Mouse (Mus musculus): ENCODE results near the gene Rabl6.
"Not testable (repeated sequence)": the region's sequence is repeated elsewhere in the genome, so short reads cannot be mapped to it uniquely, and the experiment has no call there.

The Rabl6 gene

GRCm38 (mm10) chr2:25576028-25576850 lies 32.1 kb downstream of the Rabl6 start:
- in situ Hi-C loops (cut with MboI, MseI): no loop called here

GRCm38 (mm10) chr2:25575432-25576027 lies 32.8 kb downstream of the Rabl6 start:
- in situ Hi-C loops (cut with MboI, MseI): no loop called here

GRCm38 (mm10) chr2:25574579-25575431 lies 33.5 kb downstream of the Rabl6 start, which contains the start of the genes Mamdc4 and Phpt1:
TSS of gene Mamdc4 (minus strand) at chr2:25574845.
TSS of gene Phpt1 (minus strand) at chr2:25575224.
- in situ Hi-C loops (cut with MboI, MseI): no loop called here

- in situ Hi-C loops (cut with MboI, MseI): no loop called here
These were observed 34.2 kb downstream of the Rabl6 start for GRCm38 (mm10) chr2:25574136-25574535.

- in situ Hi-C loops (cut with MboI, MseI): no loop called here
These were observed 35.3 kb downstream of the Rabl6 start for GRCm38 (mm10) chr2:25573068-25573467.

- in situ Hi-C loops (cut with MboI, MseI): no loop called here
These were observed 37.1 kb downstream of the Rabl6 start for GRCm38 (mm10) chr2:25571221-25571620.

- in situ Hi-C loops (cut with MboI, MseI): no loop called here
These were observed 39.0 kb downstream of the Rabl6 start for GRCm38 (mm10) chr2:25569323-25569722.

GRCm38 (mm10) chr2:25568473-25569019 lies 39.8 kb downstream of the Rabl6 start:
- in situ Hi-C loops (cut with MboI, MseI): no loop called here

GRCm38 (mm10) chr2:25566558-25566957 lies 41.8 kb downstream of the Rabl6 start:
- in situ Hi-C loops (cut with MboI, MseI): no loop called here

GRCm38 (mm10) chr2:25565741-25566140 lies 42.6 kb downstream of the Rabl6 start:
- in situ Hi-C loops (cut with MboI, MseI): no loop called here

GRCm38 (mm10) chr2:25561946-25562345 lies 46.4 kb downstream of the Rabl6 start:
- in situ Hi-C loops (cut with MboI, MseI): no loop called here

GRCm38 (mm10) chr2:25560551-25560950 lies 47.8 kb downstream of the Rabl6 start:
- in situ Hi-C loops (cut with MboI, MseI): no loop called here

GRCm38 (mm10) chr2:25558774-25559173 lies 49.5 kb downstream of the Rabl6 start:
- in situ Hi-C loops (cut with MboI, MseI): no loop called here

GRCm38 (mm10) chr2:25557964-25558360 lies 50.4 kb downstream of the Rabl6 start:
- in situ Hi-C loops (cut with MboI, MseI): no loop called here

- in situ Hi-C loops (cut with MboI, MseI): no loop called here
These were observed 50.9 kb downstream of the Rabl6 start, which contains the start of gene Edf1 for GRCm38 (mm10) chr2:25557221-25557963. TSS of gene Edf1 (plus strand) at chr2:25557847.

GRCm38 (mm10) chr2:25556296-25556695 lies 52.0 kb downstream of the Rabl6 start:
- in situ Hi-C loops (cut with MboI, MseI): no loop called here

- in situ Hi-C loops (cut with MboI, MseI): not testable (repeated sequence)
These were observed 52.8 kb downstream of the Rabl6 start for GRCm38 (mm10) chr2:25555479-25555878.

- in situ Hi-C loops (cut with MboI, MseI): not testable (repeated sequence)
These were observed 55.0 kb downstream of the Rabl6 start for GRCm38 (mm10) chr2:25553171-25553786.

- in situ Hi-C loops (cut with MboI, MseI): no loop called here
These were observed 57.1 kb downstream of the Rabl6 start for GRCm38 (mm10) chr2:25551186-25551585.
